Mouse (Mus musculus): ENCODE measurements around the gene Cwc25. TPM values are rescaled to one million over a fixed set of nuclear protein-coding genes. Genes with fewer than 3 reads are reported as not detected.

The Cwc25 gene
- polyA plus RNA-seq, 1 experiment from 2014 or later = 16.8 TPM

DNA sequence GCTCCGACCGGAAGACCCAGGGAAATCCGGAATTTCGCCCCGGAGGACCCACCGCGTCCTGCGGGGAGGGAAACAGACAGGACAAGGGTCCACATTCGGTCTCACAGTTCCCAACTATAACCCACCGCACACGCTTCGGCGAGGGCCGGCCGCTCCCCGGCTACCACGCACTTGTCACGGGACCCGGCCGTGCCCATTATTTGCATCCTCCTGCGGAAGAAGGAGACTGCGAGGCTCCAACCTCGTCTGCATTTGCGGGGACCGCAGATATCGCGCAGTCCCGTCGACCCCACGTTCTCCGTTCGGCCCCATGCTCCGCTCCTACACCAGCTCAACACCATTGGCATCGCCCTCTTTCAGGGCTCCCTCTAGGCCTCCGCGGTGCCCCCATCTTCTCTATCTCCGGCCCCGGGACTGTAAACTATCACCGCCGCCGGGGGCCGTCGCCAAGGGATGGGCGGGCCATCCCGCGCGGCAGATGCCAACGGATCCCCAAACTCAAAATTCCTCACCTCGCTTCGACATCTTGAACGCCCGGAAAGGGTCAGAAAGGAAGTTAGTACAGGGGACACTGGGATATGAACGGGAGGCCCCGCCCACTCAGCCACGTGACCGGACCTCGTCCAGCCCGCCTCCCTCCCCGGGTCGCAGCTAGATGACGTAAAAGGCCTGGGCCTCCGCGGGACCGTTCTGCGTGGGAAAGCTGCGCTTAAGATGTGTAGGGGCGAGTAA, 15.6 kb upstream of the Cwc25 start, which contains the start of gene Rpl23:
Gene Rpl23, minus strand, starts transcription at position 606 of the 732 bp plus-strand sequence.
- Histone ChIP-seq H3K27me3 (ENCODE audit: control insufficient read depth, insufficient read depth, low read length) (no peaks in the 10 kb centered on the region), H3K27ac (ENCODE audit: low read length) (peak within 1 kb of the TSS; percentile 77), H3K36me3 (ENCODE audit: control insufficient read depth, insufficient read depth, low read length) (peaks cover 39% of the 10 kb centered on the region), H3K4me2 (replicated peaks; ENCODE audit: low read depth, low read length) (peak within 1 kb of the TSS; percentile 68), H3K4me3 (ENCODE audit: low read depth, low read length) (peak within 1 kb of the TSS; percentile 66), H3K4me1 (ENCODE audit: control insufficient read depth, insufficient read depth, low read length) (peaks cover 12% of the 10 kb centered on the region), H3K9me3 (ENCODE audit: control insufficient read depth, low read depth, low read length) (no peaks in the 10 kb centered on the region), H3K9ac (replicated peaks; ENCODE audit: low read depth, low read length) (peak within 1 kb of the TSS; percentile 94)
- peak; percentile 97 for ATAC-seq (ENCODE audit: insufficient number of reproducible peaks, insufficient read depth, low FRiP score, low read depth)
- WGBS = under 1% methylated on average over 67 of the region's 67 CpGs

DNA sequence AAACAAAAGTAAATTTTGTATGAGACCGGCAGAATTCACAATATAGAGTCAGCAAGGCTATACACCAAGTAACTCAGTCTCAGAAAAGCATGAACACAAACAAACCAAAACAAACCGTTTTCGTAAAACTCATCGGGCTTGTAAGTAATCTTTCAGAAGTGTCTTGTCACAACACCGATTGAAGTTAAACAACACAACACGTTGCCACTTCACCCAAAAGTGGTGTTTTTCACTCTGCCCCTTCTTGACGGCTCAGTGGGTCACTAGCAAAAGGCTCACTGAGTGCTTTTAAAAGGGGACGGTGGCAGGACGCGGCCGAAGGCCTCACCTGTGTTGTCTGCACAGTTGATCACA, 15.1 kb upstream of the Cwc25 start:
- peak overlapping the region; percentile 75 for H3K27ac ChIP-seq (ENCODE audit: low read length)
- under 1% methylated on average over 11 of the region's 11 CpGs for WGBS

DNA sequence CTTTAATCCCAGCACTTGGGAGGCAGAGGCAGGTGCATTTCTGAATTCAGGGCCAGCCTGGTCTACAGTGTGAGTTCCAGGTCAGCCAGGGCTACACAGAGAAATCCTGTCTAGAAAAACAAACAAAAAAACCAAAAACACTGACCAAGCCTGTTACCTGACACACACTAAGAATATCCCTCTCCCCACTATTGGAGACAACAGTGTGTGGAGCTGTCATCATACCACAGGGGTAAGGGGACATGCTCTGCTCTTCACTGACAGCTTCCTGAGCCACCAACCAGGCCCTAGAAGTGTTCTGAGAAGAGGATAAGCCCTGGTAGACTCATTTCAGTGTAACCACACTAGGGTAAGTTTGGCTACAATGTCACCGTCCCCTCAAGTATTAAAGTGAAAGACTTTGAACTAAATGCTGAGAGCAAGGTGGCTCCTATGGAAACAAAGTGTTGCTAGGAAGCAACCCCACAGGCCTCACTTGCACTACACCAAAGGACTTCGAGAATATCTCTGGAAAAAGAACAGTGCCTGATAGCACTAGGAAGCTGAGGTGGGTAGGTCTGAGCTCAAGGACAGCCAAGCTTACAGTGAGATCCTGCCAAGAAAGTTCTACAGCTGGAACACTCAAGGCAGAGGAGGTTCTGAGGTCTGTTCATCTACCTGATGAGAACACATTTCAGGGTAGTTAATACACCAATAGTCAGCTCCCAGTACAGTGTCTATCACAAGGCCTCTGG, 13.8 kb upstream of the Cwc25 start:
- ATAC-seq (ENCODE audit: insufficient number of reproducible peaks, insufficient read depth, low FRiP score, low read depth) = no peak
- peak overlapping the region; percentile 94 for H3K9ac ChIP-seq (replicated peaks; ENCODE audit: low read depth, low read length)
- H3K36me3 ChIP-seq (ENCODE audit: control insufficient read depth, insufficient read depth, low read length) = peaks cover 45% of the 10 kb centered on the region
- WGBS = 84% methylated on average over 2 of the region's 2 CpGs
- no peaks in the 10 kb centered on the region for H3K9me3 ChIP-seq (ENCODE audit: control insufficient read depth, low read depth, low read length)
- H3K4me3 ChIP-seq (ENCODE audit: low read depth, low read length) = peak overlapping the region; percentile 66
- no peaks in the 10 kb centered on the region for H3K27me3 ChIP-seq (ENCODE audit: control insufficient read depth, insufficient read depth, low read length)
- H3K4me1 ChIP-seq (ENCODE audit: control insufficient read depth, insufficient read depth, low read length) = peaks cover 12% of the 10 kb centered on the region
- H3K4me2 ChIP-seq (replicated peaks; ENCODE audit: low read depth, low read length) = peak overlapping the region; percentile 68
- H3K27ac ChIP-seq (ENCODE audit: low read length) = no peak overlapping the region

More for the DNA sequence above, 15.1 kb upstream of the Cwc25 start:
- no peak for ATAC-seq (ENCODE audit: insufficient number of reproducible peaks, insufficient read depth, low FRiP score, low read depth)
- H3K4me3 ChIP-seq (ENCODE audit: low read depth, low read length) = peak overlapping the region; percentile 66
- no peaks in the 10 kb centered on the region for H3K9me3 ChIP-seq (ENCODE audit: control insufficient read depth, low read depth, low read length)
- peaks cover 12% of the 10 kb centered on the region for H3K4me1 ChIP-seq (ENCODE audit: control insufficient read depth, insufficient read depth, low read length)
- no peaks in the 10 kb centered on the region for H3K27me3 ChIP-seq (ENCODE audit: control insufficient read depth, insufficient read depth, low read length)
- peak overlapping the region; percentile 94 for H3K9ac ChIP-seq (replicated peaks; ENCODE audit: low read depth, low read length)
- H3K4me2 ChIP-seq (replicated peaks; ENCODE audit: low read depth, low read length) = peak overlapping the region; percentile 68
- peaks cover 44% of the 10 kb centered on the region for H3K36me3 ChIP-seq (ENCODE audit: control insufficient read depth, insufficient read depth, low read length)

DNA sequence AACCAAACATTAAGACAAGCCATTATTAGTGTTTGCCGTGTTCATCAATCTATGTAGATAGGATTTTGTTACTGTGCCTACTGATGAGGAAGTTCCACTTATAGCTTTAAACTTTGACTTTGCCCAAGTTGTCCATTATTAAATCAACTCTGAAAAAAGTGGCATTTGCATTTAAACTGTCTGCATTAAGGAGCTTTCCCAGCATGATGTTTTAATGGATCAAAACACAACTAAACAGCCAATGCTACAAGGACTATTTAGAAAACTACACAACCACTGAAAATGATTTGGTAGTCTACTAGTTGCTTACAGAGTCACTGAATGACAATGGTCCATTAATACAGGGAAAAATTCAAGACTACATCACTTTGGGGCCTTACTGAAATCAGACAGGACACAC, 12.6 kb upstream of the Cwc25 start:
- H3K27ac ChIP-seq (ENCODE audit: low read length) = no peak overlapping the region
- no peak overlapping the region for H3K4me2 ChIP-seq (replicated peaks; ENCODE audit: low read depth, low read length)
- H3K4me1 ChIP-seq (ENCODE audit: control insufficient read depth, insufficient read depth, low read length) = peaks cover 12% of the 10 kb centered on the region
- H3K4me3 ChIP-seq (ENCODE audit: low read depth, low read length) = no peak overlapping the region
- H3K9me3 ChIP-seq (ENCODE audit: control insufficient read depth, low read depth, low read length) = no peaks in the 10 kb centered on the region
- no peak for ATAC-seq (ENCODE audit: insufficient number of reproducible peaks, insufficient read depth, low FRiP score, low read depth)
- H3K27me3 ChIP-seq (ENCODE audit: control insufficient read depth, insufficient read depth, low read length) = no peaks in the 10 kb centered on the region
- peaks cover 45% of the 10 kb centered on the region for H3K36me3 ChIP-seq (ENCODE audit: control insufficient read depth, insufficient read depth, low read length)
- no peak overlapping the region for H3K9ac ChIP-seq (replicated peaks; ENCODE audit: low read depth, low read length)
- 90% methylated on average over 1 of the region's 1 CpGs for WGBS

DNA sequence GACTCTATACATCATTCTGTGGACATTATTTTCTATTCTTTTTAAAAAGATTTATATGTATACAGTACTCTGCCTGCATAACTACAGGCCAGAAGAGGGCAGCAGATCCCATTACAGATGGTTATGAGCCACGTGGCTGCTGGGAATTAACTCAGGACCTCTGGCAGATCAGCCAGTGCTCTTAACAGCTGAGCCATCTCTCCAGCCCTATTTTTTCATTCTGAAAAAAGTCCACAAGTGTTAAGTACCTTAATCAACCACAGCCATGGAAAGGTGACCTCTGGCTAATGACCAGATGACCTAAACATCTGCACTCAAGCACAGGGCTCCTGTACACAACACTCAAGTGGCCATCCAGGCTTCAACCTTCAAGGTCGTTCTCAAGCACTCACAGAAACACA, 10.8 kb upstream of the Cwc25 start:
- 47% methylated on average over 2 of the region's 2 CpGs for WGBS
- H3K9ac ChIP-seq (replicated peaks; ENCODE audit: low read depth, low read length) = no peak overlapping the region
- H3K4me3 ChIP-seq (ENCODE audit: low read depth, low read length) = no peak overlapping the region
- H3K36me3 ChIP-seq (ENCODE audit: control insufficient read depth, insufficient read depth, low read length) = peaks cover 45% of the 10 kb centered on the region
- H3K27ac ChIP-seq (ENCODE audit: low read length) = no peak overlapping the region
- H3K9me3 ChIP-seq (ENCODE audit: control insufficient read depth, low read depth, low read length) = no peaks in the 10 kb centered on the region
- ATAC-seq (ENCODE audit: insufficient number of reproducible peaks, insufficient read depth, low FRiP score, low read depth) = no peak
- peaks cover 12% of the 10 kb centered on the region for H3K4me1 ChIP-seq (ENCODE audit: control insufficient read depth, insufficient read depth, low read length)
- no peaks in the 10 kb centered on the region for H3K27me3 ChIP-seq (ENCODE audit: control insufficient read depth, insufficient read depth, low read length)
- H3K4me2 ChIP-seq (replicated peaks; ENCODE audit: low read depth, low read length) = no peak overlapping the region

DNA sequence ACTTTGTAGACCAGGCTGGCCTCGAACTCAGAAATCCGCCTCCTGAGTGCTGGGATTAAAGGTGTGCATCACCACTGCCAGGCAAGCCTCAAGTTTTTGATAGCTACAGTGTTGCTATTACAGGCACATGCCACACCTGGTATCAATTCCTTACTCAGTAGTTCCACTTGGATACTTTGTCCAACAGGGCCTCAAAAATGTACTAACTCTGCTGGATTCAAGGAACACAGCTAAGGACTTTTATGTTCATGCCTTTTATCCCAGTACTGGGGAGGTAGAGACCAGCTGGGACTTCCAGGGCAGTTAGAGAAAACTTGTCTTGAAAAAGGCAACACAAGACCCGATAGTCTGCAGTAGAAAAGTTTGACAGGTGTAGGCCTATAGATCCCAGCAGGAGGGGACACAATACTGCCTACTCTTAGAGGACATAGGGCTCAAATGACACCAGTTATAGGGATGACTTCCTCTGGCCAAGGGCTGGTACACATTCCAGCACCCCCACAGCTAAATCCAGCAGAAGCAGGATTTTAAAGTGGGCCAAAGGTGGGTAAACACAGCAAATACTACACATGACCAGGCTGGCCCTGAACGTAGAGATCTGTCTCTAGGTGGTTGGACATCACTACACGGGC, 10.3 kb upstream of the Cwc25 start:
- peaks cover 45% of the 10 kb centered on the region for H3K36me3 ChIP-seq (ENCODE audit: control insufficient read depth, insufficient read depth, low read length)
- no peak for ATAC-seq (ENCODE audit: insufficient number of reproducible peaks, insufficient read depth, low FRiP score, low read depth)
- WGBS = 56% methylated on average over 5 of the region's 5 CpGs
- H3K4me2 ChIP-seq (replicated peaks; ENCODE audit: low read depth, low read length) = no peak overlapping the region
- no peak overlapping the region for H3K4me3 ChIP-seq (ENCODE audit: low read depth, low read length)
- no peaks in the 10 kb centered on the region for H3K27me3 ChIP-seq (ENCODE audit: control insufficient read depth, insufficient read depth, low read length)
- peaks cover 12% of the 10 kb centered on the region for H3K4me1 ChIP-seq (ENCODE audit: control insufficient read depth, insufficient read depth, low read length)
- H3K9me3 ChIP-seq (ENCODE audit: control insufficient read depth, low read depth, low read length) = no peaks in the 10 kb centered on the region
- no peak overlapping the region for H3K9ac ChIP-seq (replicated peaks; ENCODE audit: low read depth, low read length)
- H3K27ac ChIP-seq (ENCODE audit: low read length) = no peak overlapping the region

DNA sequence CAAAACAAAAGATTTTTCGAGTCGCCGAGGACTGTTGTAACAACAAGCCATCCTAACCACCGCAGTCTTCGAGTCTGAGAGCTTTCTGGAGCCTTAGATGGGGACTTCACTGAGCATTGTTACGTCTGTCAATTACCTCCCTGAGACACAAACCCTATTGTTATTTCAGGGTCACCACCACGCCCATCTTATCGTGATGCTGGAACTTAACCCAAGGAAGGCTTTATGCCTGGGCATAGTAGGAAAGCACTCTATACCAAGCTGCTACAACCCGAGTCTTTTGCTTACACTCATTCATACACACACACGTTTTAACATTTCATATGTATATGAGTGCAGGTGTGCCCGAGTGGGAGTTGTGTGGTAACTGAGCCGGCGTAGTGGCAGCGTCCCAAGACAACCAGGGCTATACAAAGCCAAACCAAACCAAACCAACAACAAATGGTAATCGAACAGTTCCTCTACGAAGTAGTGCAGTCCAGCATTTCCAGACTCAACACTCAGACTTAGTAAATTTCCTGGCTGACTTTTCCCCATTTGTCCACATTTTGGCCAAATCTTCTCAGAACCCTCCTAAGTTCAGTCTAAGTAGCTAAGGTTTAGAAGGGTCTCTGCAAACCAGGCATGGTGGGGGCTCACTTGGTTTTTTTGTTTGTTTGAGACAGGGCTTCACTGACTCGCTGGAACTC, 9.6 kb upstream of the Cwc25 start, which contains the start of gene 1700001P01Rik:
Gene 1700001P01Rik, minus strand, starts transcription at position 111 of the 689 bp plus-strand sequence.
- WGBS = 54% methylated on average over 17 of the region's 17 CpGs
- ATAC-seq (ENCODE audit: insufficient number of reproducible peaks, insufficient read depth, low FRiP score, low read depth) = no peak
- Histone ChIP-seq H3K9me3 (ENCODE audit: control insufficient read depth, low read depth, low read length) (no peaks in the 10 kb centered on the region), H3K4me3 (ENCODE audit: low read depth, low read length) (no peak within 1 kb of the TSS), H3K27me3 (ENCODE audit: control insufficient read depth, insufficient read depth, low read length) (no peaks in the 10 kb centered on the region), H3K4me1 (ENCODE audit: control insufficient read depth, insufficient read depth, low read length) (peaks cover 11% of the 10 kb centered on the region), H3K9ac (replicated peaks; ENCODE audit: low read depth, low read length) (no peak within 1 kb of the TSS), H3K27ac (ENCODE audit: low read length) (no peak within 1 kb of the TSS), H3K4me2 (replicated peaks; ENCODE audit: low read depth, low read length) (no peak within 1 kb of the TSS), H3K36me3 (ENCODE audit: control insufficient read depth, insufficient read depth, low read length) (peaks cover 43% of the 10 kb centered on the region)

DNA sequence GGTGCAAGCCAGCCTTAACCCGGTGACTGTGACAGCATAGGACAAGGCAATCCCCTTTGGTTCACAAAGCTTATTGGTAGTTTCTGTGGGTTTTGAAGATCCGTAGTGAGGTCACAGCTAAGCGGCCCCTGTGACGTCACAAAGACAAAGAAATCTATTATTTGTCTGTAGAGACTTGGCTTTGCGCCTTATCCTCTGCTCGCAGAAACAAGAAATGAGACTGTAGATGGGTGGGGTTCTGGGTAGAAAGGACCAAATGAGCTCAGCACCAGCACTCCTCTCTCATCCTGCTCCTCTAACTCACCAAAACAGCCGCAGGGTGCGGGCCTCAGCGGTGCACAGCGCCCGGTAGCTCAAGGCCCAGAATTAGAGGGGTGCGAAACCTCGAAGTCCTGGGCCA, 8.8 kb upstream of the Cwc25 start:
- ATAC-seq (ENCODE audit: insufficient number of reproducible peaks, insufficient read depth, low FRiP score, low read depth) = no peak
- WGBS = 76% methylated on average over 13 of the region's 13 CpGs
- H3K36me3 ChIP-seq (ENCODE audit: control insufficient read depth, insufficient read depth, low read length) = peaks cover 35% of the 10 kb centered on the region

More for the DNA sequence above, 8.8 kb upstream of the Cwc25 start:
- Histone ChIP-seq H3K9me3 (ENCODE audit: control insufficient read depth, low read depth, low read length) (no peaks in the 10 kb centered on the region), H3K4me2 (replicated peaks; ENCODE audit: low read depth, low read length) (no peak overlapping the region), H3K9ac (replicated peaks; ENCODE audit: low read depth, low read length) (no peak overlapping the region), H3K27me3 (ENCODE audit: control insufficient read depth, insufficient read depth, low read length) (no peaks in the 10 kb centered on the region), H3K27ac (ENCODE audit: low read length) (no peak overlapping the region), H3K4me3 (ENCODE audit: low read depth, low read length) (no peak overlapping the region), H3K4me1 (ENCODE audit: control insufficient read depth, insufficient read depth, low read length) (peaks cover 4% of the 10 kb centered on the region; the same call in 1 of the 2 replicates)
